Mouse (Mus musculus) kidney, postnatal 0 days (tissue): ENCODE measurements at regions not wholly inside any gene's neighbourhood (a gene's known extent, or its start where the extent isn't known, plus 50 kb on each side); places are given as distances from the start of the nearest gene placed in this dataset.
A peak's percentile ranks its signal among the peaks of the same experiment; 100 is the strongest.

Experiments used
- ATAC-seq: fragments of 200-750 bp; cut with Nextera tagmentation; replicated peaks from 2 replicates; pipeline ENCODE4 v1.8.0; 2017; ENCODE audit warnings: low read depth, moderate number of reproducible peaks, moderate TSS enrichment, moderate library complexity; ENCODE audit not compliant: low FRiP score
- DNase-seq: peaks from one replicate; pipeline ENCODE4 v3.0.0-alpha.2; 2016; ENCODE audit warnings: low spot score
- H3K27ac ChIP-seq: fragments of 300-500 bp; sonication (generic); 2 replicates; pipeline ENCODE4 v1.5.1; 2014; ENCODE audit warnings: mild to moderate bottlenecking
- H3K27me3 ChIP-seq: fragments of 300-500 bp; sonication (generic); 2 replicates; pipeline ENCODE4 v1.6.1; 2014; ENCODE audit warnings: low read length, mixed read lengths; ENCODE audit not compliant: insufficient read depth
- H3K36me3 ChIP-seq: fragments of 300-500 bp; sonication (generic); 2 replicates; pipeline ENCODE4 v1.6.1; 2014; ENCODE audit warnings: low read length, mixed read lengths; ENCODE audit not compliant: insufficient read depth
- H3K4me1 ChIP-seq: fragments of 300-500 bp; sonication (generic); replicated peaks from 2 replicates; pipeline ENCODE4 v1.6.1; 2014; ENCODE audit warnings: antibody characterized with exemption, low read length, mixed read lengths; ENCODE audit not compliant: insufficient read depth
- H3K4me2 ChIP-seq: fragments of 300-500 bp; sonication (generic); 2 replicates; pipeline ENCODE4 v1.6.1; 2014; ENCODE audit warnings: mild to moderate bottlenecking, low read length, moderate library complexity, mixed read lengths
- H3K4me3 ChIP-seq: fragments of 300-500 bp; sonication (generic); replicated peaks from 2 replicates; pipeline ENCODE4 v1.5.1; 2014; ENCODE audit warnings: low read depth, low read length
- H3K9ac ChIP-seq: fragments of 300-500 bp; sonication (generic); 2 replicates; pipeline ENCODE4 v1.6.1; 2014; ENCODE audit warnings: low read depth, low read length
- H3K9me3 ChIP-seq: fragments of 300-500 bp; sonication (generic); replicated peaks from 2 replicates; pipeline ENCODE4 v1.6.1; 2016; ENCODE audit warnings: low read length, inconsistent platforms, mixed read lengths
- CTCF ChIP-seq: IDR thresholded peaks from 2 replicates; pipeline ENCODE4 v1.5.1; 2016; ENCODE audit warnings: antibody characterized with exemption, low read depth, mild to moderate bottlenecking, moderate library complexity
- WGBS: fragments of 180-500 bp; shearing (Covaris S2); extraction: QIAGEN DNeasy Blood & Tissue Kit; methylation state at CpG from one replicate; pipeline ENCODE4 v1.1.7; 2014; 5-methylcytosine and 5-hydroxymethylcytosine counted together

DNA sequence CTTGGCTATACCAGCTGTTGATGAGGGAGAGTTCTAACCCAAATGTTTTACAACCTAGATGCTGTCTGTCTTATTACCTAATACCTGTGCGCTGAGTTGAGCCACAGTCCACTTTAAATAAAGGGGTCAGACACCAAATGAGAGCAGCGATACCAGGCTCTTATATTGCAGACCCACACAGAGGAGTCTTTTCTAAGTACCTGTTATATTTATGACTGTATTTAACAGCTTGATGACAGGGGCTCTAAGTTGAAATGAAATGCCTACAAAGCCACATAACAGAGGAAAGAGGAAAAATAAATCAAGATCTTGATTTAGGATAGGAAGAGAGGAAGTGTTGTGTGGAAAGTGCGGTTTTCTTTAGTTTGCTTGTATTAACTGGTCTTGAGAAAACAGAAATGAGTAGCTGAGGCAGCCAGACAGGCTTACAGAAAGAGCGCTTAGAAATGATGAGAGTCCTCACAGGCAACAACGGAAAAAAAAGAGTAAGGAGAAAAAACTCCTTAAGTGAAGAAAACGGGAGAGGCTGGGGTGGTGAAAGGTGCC is 281.6 kb upstream of the Pfn2 start:
- no peak for TF ChIP-seq CTCF
- H3K9ac ChIP-seq, result no peak overlapping the region
- no peak overlapping the region for H3K4me3 ChIP-seq
- H3K36me3 ChIP-seq, result no peaks in the 10 kb centered on the region
- no peaks in the 10 kb centered on the region for H3K4me1 ChIP-seq
- ATAC-seq, result no peak
- peak; percentile 40 for DNase-seq
- H3K9me3 ChIP-seq, result no peaks in the 10 kb centered on the region
- H3K4me2 ChIP-seq, result no peak overlapping the region
- no peaks in the 10 kb centered on the region for H3K27me3 ChIP-seq
- WGBS, result 17% methylated on average over 6 of the region's 6 CpGs
- H3K27ac ChIP-seq, result no peak overlapping the region

DNA sequence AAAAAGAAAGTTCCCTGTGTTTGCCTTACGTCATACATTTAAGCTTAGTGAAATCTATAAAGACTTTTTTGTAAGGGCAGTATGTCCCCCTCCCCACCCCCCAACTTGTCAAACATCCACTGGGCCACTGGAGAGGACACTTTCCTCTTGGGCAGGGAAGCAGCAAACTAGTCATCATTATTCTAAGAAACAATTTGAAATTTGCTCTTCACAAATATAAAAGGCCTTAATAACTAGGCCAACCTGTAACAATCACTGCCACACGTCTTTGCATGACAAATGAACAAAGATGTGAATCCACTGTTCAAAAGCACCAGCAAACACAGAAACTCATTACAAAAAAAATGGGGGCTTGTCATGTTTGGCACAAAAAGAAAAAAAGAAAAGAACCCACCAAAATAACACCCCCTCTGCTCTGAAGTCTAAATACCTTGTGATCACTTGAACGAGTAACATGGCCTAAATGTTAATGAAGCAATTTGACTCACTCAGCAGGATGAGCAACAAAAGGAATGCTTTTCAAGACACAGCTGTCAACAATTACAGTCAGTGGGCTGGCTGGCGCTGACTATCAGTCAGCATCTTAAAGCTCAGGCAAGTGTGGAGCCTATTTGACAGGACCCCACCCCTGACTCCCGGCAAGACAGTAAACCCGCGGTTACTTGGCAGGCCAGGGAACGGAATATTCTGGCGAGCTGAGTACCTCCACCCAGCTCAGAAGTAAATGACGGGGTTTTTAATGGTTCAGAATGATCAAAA is 278.7 kb upstream of the Tsc22d2 start:
- Histone ChIP-seq H3K4me1 (no peaks in the 10 kb centered on the region), H3K36me3 (no peaks in the 10 kb centered on the region), H3K9ac (no peak overlapping the region), H3K4me2 (no peak overlapping the region), H3K9me3 (no peaks in the 10 kb centered on the region), H3K4me3 (no peak overlapping the region), H3K27ac (no peak overlapping the region), H3K27me3 (no peaks in the 10 kb centered on the region)
- ATAC-seq (no peak), DNase-seq (no peak)
- TF ChIP-seq CTCF, result no peak
- WGBS, result 38% methylated on average over 10 of the region's 10 CpGs

DNA sequence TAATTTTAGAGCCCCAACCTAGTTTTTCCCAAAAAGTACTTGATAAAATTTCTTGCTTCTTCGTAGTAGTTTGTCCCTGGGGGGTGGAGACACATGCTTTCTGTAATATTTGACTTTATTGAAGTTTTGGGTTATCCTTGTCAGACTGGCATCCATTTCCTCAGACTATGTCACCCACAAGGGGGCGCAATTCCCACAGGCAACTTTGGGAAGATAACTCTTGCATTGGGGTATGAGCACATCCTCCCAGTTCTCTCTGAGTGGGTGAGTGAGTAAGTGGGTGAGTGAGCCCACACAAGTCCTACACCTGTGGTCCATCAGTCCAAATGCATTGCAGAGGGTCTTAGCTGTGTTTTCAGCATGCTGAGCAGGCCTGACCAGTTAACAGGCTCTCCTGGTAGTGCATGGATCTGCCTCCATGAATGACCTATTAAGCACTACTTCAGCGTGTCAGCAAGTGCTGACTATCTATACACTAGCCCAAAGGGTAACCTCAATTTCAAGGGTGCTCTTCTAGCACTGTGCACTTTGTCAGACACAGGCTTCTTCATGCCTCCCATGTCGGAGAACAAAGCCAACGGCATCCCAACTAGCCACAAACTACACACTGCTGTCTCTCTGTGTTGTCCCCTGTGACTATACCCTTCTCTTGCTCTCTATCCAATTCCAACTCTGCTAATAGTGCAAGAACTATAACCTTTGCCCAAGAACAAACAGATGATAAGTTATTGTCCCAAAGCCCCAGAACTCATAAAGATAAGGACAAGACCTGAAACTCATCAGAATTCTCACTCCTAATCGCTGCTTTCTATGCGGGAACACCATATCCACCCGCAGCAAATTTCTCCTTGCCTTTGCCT is 275.6 kb upstream of the Tsc22d2 start:
- ATAC-seq, result no peak
- Histone ChIP-seq H3K4me3 (no peak overlapping the region), H3K27ac (no peak overlapping the region), H3K9ac (no peak overlapping the region), H3K9me3 (no peaks in the 10 kb centered on the region), H3K4me2 (no peak overlapping the region), H3K27me3 (no peaks in the 10 kb centered on the region), H3K36me3 (no peaks in the 10 kb centered on the region), H3K4me1 (no peaks in the 10 kb centered on the region)
- DNase-seq, result no peak
- TF ChIP-seq CTCF, result peak; percentile 74
- 76% methylated on average over 8 of the region's 8 CpGs for WGBS

DNA sequence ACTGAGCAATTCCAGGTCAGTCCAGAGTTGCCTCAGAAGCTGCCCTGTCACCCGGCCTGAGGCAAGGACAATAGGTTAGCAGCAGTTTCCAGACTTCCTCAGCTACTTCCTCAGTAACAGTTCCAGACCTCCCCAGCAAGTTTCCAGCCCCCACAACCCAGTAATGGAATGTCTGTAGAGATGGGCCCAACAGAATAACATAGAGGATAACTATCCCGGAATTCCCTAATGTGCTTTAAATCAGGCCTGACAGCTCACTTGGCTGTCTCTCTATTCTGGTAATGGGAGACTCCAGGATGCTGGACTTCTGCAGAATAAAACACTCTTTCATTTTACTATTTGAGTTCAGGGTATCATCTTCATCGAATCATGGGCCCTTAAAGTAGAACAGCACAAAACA is 268.4 kb upstream of the Tsc22d2 start:
- Histone ChIP-seq H3K27ac (peak overlapping the region; percentile 25; the same call in 1 of the 2 replicates), H3K4me1 (no peaks in the 10 kb centered on the region), H3K4me3 (no peak overlapping the region), H3K36me3 (no peaks in the 10 kb centered on the region), H3K9ac (no peak overlapping the region), H3K9me3 (no peaks in the 10 kb centered on the region), H3K27me3 (no peaks in the 10 kb centered on the region), H3K4me2 (no peak overlapping the region)
- DNase-seq (peak; percentile 64), ATAC-seq (no peak)
- TF ChIP-seq CTCF, result no peak
- 22% methylated on average over 3 of the region's 3 CpGs for WGBS

DNA sequence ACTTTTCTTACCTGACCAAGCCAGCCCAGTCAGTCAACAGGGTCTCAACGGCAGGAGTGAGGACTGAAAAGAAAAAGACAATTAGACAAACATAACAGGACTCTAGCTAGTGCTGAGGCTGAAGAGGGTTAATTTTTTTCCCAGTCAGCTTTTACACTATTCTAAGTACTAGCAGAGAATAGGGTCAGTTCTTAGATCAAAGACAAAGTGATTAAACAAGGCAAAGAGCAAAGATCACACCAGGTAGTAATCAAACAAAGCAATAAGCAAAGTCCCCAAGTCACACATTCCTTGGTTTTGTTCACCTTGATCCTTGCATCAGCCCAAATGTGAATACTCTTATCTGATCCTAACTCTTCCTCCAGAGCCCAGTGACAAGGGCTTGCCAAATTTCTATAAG is 267.8 kb upstream of the Tsc22d2 start:
- no peak overlapping the region for H3K4me3 ChIP-seq
- H3K4me2 ChIP-seq, result no peak overlapping the region
- TF ChIP-seq CTCF, result no peak
- no peak overlapping the region for H3K27ac ChIP-seq
- H3K9ac ChIP-seq, result no peak overlapping the region
- 44% methylated on average over 1 of the region's 1 CpGs for WGBS
- ATAC-seq (no peak), DNase-seq (no peak)
- H3K36me3 ChIP-seq, result no peaks in the 10 kb centered on the region
- H3K27me3 ChIP-seq, result no peaks in the 10 kb centered on the region
- H3K4me1 ChIP-seq, result no peaks in the 10 kb centered on the region
- no peaks in the 10 kb centered on the region for H3K9me3 ChIP-seq

DNA sequence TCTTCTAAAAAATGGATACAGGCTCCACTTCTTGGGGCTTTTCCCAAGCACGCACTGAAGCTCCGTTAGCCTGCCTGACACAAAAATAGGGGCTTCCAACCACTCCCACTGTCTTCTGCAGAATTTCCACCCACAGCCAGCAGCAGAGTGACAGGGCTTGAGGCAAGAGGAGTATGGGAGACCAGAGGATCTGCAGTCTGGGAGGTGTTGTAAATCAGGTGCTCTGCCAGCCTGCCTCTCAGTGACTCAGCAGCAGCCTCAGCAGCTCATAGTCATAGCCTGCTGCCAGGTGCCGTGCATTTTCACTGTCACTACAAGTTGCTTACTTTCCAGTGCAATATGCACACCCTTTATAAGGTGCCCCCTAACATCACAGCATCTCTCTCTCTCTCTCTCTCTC is 261.4 kb upstream of the Tsc22d2 start:
- Histone ChIP-seq H3K36me3 (no peaks in the 10 kb centered on the region), H3K27ac (no peak overlapping the region), H3K27me3 (no peaks in the 10 kb centered on the region), H3K4me2 (no peak overlapping the region), H3K9me3 (no peaks in the 10 kb centered on the region), H3K9ac (no peak overlapping the region), H3K4me1 (no peaks in the 10 kb centered on the region), H3K4me3 (no peak overlapping the region)
- WGBS, result 58% methylated on average over 3 of the region's 3 CpGs
- DNase-seq, result no peak
- no peak for ATAC-seq
- TF ChIP-seq CTCF, result no peak
